Mouse (Mus musculus) olfactory bulb, adult 2 months (tissue): ENCODE data around the gene Efna2.

ENCODE experiments used
- CTCF ChIP-seq: fragments of 200-500 bp; IDR thresholded peaks from 2 replicates; pipeline ENCODE4 v1.5.1; 2012; ENCODE audit warnings: low read depth, mild to moderate bottlenecking, low read length, moderate library complexity; ENCODE audit not compliant: insufficient read depth
- POLR2A ChIP-seq: fragments of 200-500 bp; IDR thresholded peaks from 2 replicates; pipeline ENCODE4 v1.6.1; 2012; ENCODE audit warnings: mild to moderate bottlenecking, low read depth, low read length, moderate library complexity; ENCODE audit not compliant: insufficient read depth

DNA sequence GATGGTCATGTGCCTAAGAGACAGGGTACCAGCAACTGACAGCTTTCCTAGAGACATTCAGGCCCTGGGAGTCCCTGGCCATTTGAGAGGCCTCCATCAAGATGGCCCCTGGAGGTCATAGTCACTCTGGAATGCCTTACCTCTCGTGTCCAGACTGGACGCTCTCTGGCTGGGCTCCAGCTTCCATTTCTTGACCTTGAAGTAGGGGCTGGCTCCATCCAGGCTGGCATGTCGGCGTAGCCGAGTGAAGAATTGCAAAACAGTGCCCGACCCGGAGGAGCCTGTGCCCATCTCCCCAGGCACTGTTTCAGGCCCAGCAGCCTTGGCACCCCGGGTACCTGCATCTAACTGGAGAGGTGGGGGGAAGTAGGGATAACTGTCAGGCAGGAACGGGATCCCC is 44.9 kb upstream of the Efna2 start:
- TF ChIP-seq CTCF (no peak), POLR2A (no peak)
